Comparison of ENCODE assay signal across 2 mouse cellular contexts in the genomic region with DNA sequence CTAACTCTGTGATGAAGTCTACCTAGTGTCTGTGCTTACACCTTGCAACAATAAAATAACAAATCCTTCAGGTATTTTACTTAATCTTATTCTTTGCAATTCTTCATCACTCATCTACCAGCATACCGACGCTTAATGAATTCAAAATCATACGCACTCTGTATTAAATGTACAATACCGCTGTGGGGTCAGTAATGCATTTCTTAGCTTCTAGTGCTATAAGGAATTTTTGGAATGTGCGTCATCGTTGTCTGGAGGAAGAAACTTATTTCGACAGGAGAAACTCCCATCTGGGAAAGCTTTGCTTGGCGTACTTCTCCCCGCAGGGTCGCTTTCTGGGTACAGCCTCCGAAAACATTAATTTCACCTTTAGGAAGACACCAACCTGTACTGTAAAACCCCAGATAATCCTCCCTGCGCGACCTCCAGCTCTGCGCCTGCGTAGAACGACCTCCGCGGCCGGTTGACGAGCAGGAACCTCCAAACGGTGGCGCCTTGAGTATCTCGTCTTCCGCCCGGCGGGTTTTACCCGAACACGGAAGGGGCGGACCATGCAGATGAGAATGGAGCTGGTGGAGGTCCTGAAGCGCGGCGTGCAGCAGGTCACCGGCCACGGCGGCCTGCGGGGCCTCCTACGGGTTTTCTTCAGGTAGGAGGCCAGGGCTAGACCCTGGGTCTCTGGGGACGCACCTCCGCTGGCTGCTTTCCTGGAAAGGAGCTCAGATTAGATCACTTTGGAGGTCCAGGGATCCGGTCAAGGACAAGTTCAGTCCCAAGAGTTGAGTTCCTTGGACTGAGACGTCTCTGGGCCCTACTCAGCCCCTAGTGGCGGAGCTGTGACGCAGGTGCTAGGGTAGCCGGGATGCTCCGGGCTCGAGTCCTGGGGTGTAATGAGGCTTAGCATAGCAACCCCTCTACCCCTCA.
TF ChIP-seq lines count a peak whose summit lies in the region.

TSS of gene Ndufa12 (plus strand) at position 239 of the 924 bp plus-strand sequence.

TF ChIP-seq in C2C12, 6 proteins besides CTCF, POLR2A, EP300 and RAD21 (continued from another document):
- no peak for TF ChIP-seq MYOD1 (IDR thresholded peaks at IDR 0.05; ENCODE audit: control insufficient read depth, insufficient read length, low read depth)
TF ChIP-seq in C2C12: peak in this region for 1.

TF ChIP-seq in myocyte, 11 proteins besides CTCF, POLR2A, EP300 and RAD21 (continued from another document):
- TF ChIP-seq MYOG (IDR thresholded peaks at IDR 0.05; ENCODE audit: control insufficient read depth in 1 of 3, insufficient read depth in 1 of 3, insufficient read length in 2 of 3, low read depth in 2 of 3): no peak
- no peak for TF ChIP-seq E2F4 (IDR thresholded peaks at IDR 0.05; ENCODE audit: insufficient read depth)
- TF ChIP-seq TCF3 (IDR thresholded peaks at IDR 0.05; ENCODE audit: insufficient read length, low read depth): no peak
- peak; percentile 12 for TF ChIP-seq SRF (IDR thresholded peaks at IDR 0.05; ENCODE audit: control insufficient read depth, insufficient read length, low read depth)
- TF ChIP-seq MYOD1 (IDR thresholded peaks at IDR 0.05; ENCODE audit: control insufficient read depth in 1 of 3, insufficient read length in 2 of 3, low read depth in 2 of 3): no peak
- TF ChIP-seq USF1 (IDR thresholded peaks at IDR 0.05; ENCODE audit: low read depth): no peak
- no peak for TF ChIP-seq TCF12 (IDR thresholded peaks at IDR 0.05; ENCODE audit: insufficient read depth, poor library complexity, severe bottlenecking)
